15 mouse cellular contexts compared by ENCODE assay signal in the genomic region with DNA sequence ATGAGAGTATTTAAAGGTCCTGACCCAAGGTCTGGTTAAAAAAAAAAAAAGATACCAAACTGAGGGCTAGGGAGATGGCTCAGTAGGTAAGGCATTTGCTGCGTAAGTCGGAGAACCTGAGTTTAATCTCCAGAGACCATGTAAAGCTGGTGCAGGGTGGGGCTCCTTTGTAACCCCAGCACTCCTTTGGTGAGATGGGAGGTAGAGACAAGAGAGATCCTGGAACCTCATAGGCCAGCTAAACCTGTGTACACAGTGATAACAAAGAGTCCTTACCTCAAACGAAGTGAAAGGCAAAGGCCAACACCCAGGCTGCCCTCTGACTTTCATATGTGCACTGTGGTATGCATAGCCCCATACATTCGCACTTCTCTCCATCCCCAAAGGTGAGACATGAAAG.
"Had no signal": no experiment of that assay in that cellular context is flagged by ENCODE, and none has a peak within 500 bp of the region (broad histone marks: within the 10 kb centered on the region; RNA-seq: fewer than 3 reads in every experiment).

No protein-coding gene starts in this region.

- H3K4me2 ChIP-seq: lung, embryonic 14.5 days; midbrain, embryonic 11.5 days; midbrain, embryonic 13.5 days; midbrain, embryonic 15.5 days; neural tube, embryonic 12.5 days had no signal

- H3K27me3 ChIP-seq: megakaryocyte, embryonic 14.5 days; midbrain, embryonic 13.5 days; midbrain, embryonic 15.5 days; neural tube, embryonic 12.5 days had no signal

- ATAC-seq: midbrain, embryonic 13.5 days; midbrain, embryonic 15.5 days had no signal

- H3K36me3 ChIP-seq: midbrain, embryonic 13.5 days; midbrain, embryonic 15.5 days; neural tube, embryonic 12.5 days had no signal

- H3K9ac ChIP-seq: liver, embryonic 14.5 days; lung, embryonic 14.5 days; midbrain, embryonic 13.5 days; midbrain, embryonic 15.5 days; neural tube, embryonic 12.5 days had no signal

- H3K9me3 ChIP-seq: megakaryocyte, embryonic 14.5 days; midbrain, embryonic 13.5 days; midbrain, embryonic 15.5 days; neural tube, embryonic 12.5 days had no signal

- DNase-seq: lung, adult 18-20 months; lung, embryonic 14.5 days; lung, postnatal 14 days; lung, postnatal 36 days; right cerebral cortex, postnatal 14 days; thymus, adult 2 months; thymus, postnatal 25 days; thymus, postnatal 4 days had no signal

- H3K4me3 ChIP-seq: megakaryocyte, embryonic 14.5 days; midbrain, embryonic 13.5 days; midbrain, embryonic 15.5 days; neural tube, embryonic 12.5 days had no signal

- H3K27ac ChIP-seq: liver, embryonic 14.5 days; macrophage; midbrain, embryonic 13.5 days; midbrain, embryonic 15.5 days; neural tube, embryonic 12.5 days had no signal

- H3K4me1 ChIP-seq: megakaryocyte, embryonic 14.5 days had no signal
